ENCODE assay signal across 8 mouse cellular contexts in the genomic region with DNA sequence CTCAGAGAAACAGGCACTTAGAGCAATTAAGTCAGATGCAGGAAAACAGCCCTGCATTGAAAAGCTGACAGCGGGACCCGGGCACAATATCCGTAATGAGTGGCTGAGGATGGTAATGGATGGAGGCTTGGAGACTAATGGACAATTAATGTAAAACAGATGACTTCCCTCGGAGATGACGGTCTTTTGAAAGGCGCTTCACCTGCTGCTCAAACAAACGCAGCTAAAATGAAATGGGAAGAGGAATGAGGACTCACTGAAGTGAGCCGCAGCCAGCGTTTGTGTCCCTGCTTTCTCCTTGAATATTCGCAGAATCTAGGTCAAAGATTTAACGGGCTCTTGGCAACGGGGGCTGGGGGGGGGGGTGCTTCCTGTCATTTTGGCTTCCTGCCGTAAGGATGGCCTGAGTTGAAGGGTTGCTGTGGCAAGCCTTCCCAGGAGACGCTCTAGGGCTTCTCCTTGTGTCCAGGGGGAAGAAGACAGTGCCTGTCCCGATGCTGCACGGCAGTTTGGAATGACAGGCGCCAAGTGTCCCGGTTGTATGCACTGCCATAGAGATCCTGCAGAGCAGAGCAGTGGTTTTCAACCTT.
DNase-seq lines count a peak whose midpoint lies in the region; ATAC-seq and TF ChIP-seq lines count a peak whose summit lies in the region.

No protein-coding gene starts in this region.

- 4% methylated on average over 18 of the region's 18 CpGs for WGBS in forebrain, embryonic 14.5 days
- 20% methylated on average over 18 of the region's 18 CpGs for WGBS in intestine, embryonic 15.5 days

- peak overlapping the region; percentile 17 for H3K9ac ChIP-seq in forebrain, embryonic 14.5 days (ENCODE audit: low read length)
- no peak overlapping the region for H3K9ac ChIP-seq in intestine, embryonic 15.5 days

- no peak overlapping the region for H3K27ac ChIP-seq in gastrocnemius, adult 2 months
- H3K27ac ChIP-seq in forebrain, embryonic 14.5 days (ENCODE audit: low read depth, low read length): peak overlapping the region; percentile 79
- H3K27ac ChIP-seq in intestine, embryonic 15.5 days: no peak overlapping the region

- peak overlapping the region; percentile 55 for H3K4me3 ChIP-seq in gastrocnemius, adult 2 months
- peak overlapping the region; percentile 23 for H3K4me3 ChIP-seq in forebrain, embryonic 14.5 days (ENCODE audit: low read depth, low read length)
- H3K4me3 ChIP-seq in intestine, embryonic 15.5 days (replicated peaks): no peak overlapping the region; the same call in 1 of the 2 replicates

- peaks cover 18% of the 10 kb centered on the region for H3K4me1 ChIP-seq in forebrain, embryonic 14.5 days (ENCODE audit: control insufficient read depth, insufficient read depth, low read length)
- peaks cover 6% of the 10 kb centered on the region; the same call in 1 of the 2 replicates for H3K4me1 ChIP-seq in intestine, embryonic 15.5 days (replicated peaks)

- peak overlapping the region; percentile 50 for H3K4me2 ChIP-seq in forebrain, embryonic 14.5 days (ENCODE audit: low read length)
- H3K4me2 ChIP-seq in intestine, embryonic 15.5 days (replicated peaks): peak overlapping the region; percentile 43

- TF ChIP-seq CTCF in gastrocnemius, adult 2 months (IDR thresholded peaks at IDR 0.05): no peak

- no peaks in the 10 kb centered on the region for H3K9me3 ChIP-seq in forebrain, embryonic 14.5 days (replicated peaks; ENCODE audit: control insufficient read depth, low read length)
- H3K9me3 ChIP-seq in intestine, embryonic 15.5 days: no peaks in the 10 kb centered on the region

- no peaks in the 10 kb centered on the region for H3K36me3 ChIP-seq in forebrain, embryonic 14.5 days (ENCODE audit: control insufficient read depth, insufficient read depth, low read length)
- no peaks in the 10 kb centered on the region for H3K36me3 ChIP-seq in intestine, embryonic 15.5 days

- peak; percentile 21 for DNase-seq in gastrocnemius, adult 2 months
- DNase-seq in gastrocnemius, postnatal 10 days: no peak
- peak; percentile 19 for DNase-seq in cerebellum, adult 11 months
- DNase-seq in forebrain, embryonic 14.5 days (ENCODE audit: low spot score): peak; percentile 92
- DNase-seq in lung, postnatal 14 days: peak; percentile 3
- DNase-seq in B cell, adult 2 months: no peak

- H3K27me3 ChIP-seq in forebrain, embryonic 14.5 days (replicated peaks; ENCODE audit: control insufficient read depth, insufficient read depth, low read length): no peaks in the 10 kb centered on the region
- no peaks in the 10 kb centered on the region for H3K27me3 ChIP-seq in intestine, embryonic 15.5 days (replicated peaks)

- peak; percentile 86 for ATAC-seq in forebrain, embryonic 14.5 days
- ATAC-seq in intestine, embryonic 15.5 days: 0 out of 2 replicates have a peak, but pooled peaks have one; percentile 44
- no peak for ATAC-seq in CD4-positive, CD25-positive, alpha-beta regulatory T cell, adult 4 months

- intact Hi-C loops in gastrocnemius, adult 2 months (cut with DNase I): no loop called here

Comparison
In these comparisons a context has a peak if more than half of its experiments do, and no peak if none do; other contexts are left out.
1. DNase-seq: peak in gastrocnemius, adult 2 months (single experiment), cerebellum, adult 11 months (single experiment), forebrain, embryonic 14.5 days (single experiment) and lung, postnatal 14 days (single experiment); none in gastrocnemius, postnatal 10 days (single experiment) and B cell, adult 2 months (0 of 2).